Mouse (Mus musculus) hindbrain, embryonic 14.5 days (tissue): ENCODE measurements around the gene Akap6. TPM values are rescaled to one million over a fixed set of nuclear protein-coding genes. Genes with fewer than 3 reads are reported as not detected.

Experiments
- ATAC-seq: fragments of 200-750 bp; cut with Nextera tagmentation; 2 replicates; pipeline ENCODE4 v1.8.0; 2017; ENCODE audit warnings: moderate number of reproducible peaks, mild to moderate bottlenecking, moderate TSS enrichment, moderate library complexity; ENCODE audit not compliant: low FRiP score
- DNase-seq: peaks from one replicate; pipeline ENCODE4 v3.0.0-alpha.2; 2015; ENCODE audit warnings: low spot score
- H3K27ac ChIP-seq: fragments of 300-500 bp; sonication (generic); 2 replicates; pipeline ENCODE4 v1.5.1; 2014; ENCODE audit warnings: mild to moderate bottlenecking, moderate library complexity
- H3K27me3 ChIP-seq: fragments of 300-500 bp; sonication (generic); 2 replicates; pipeline ENCODE4 v1.6.1; 2014; ENCODE audit warnings: mild to moderate bottlenecking, low read length, mixed read lengths; ENCODE audit not compliant: control insufficient read depth, insufficient read depth
- H3K36me3 ChIP-seq: fragments of 300-500 bp; sonication (generic); replicated peaks from 2 replicates; pipeline ENCODE4 v1.6.1; 2014; ENCODE audit not compliant: control insufficient read depth, insufficient read depth
- H3K4me1 ChIP-seq: fragments of 300-500 bp; sonication (generic); replicated peaks from 2 replicates; pipeline ENCODE4 v1.6.1; 2014; ENCODE audit warnings: antibody characterized with exemption, low read length, mixed read lengths; ENCODE audit not compliant: control insufficient read depth, insufficient read depth
- H3K4me2 ChIP-seq: fragments of 300-500 bp; sonication (generic); replicated peaks from 2 replicates; pipeline ENCODE4 v1.6.1; 2014; ENCODE audit warnings: mild to moderate bottlenecking, moderate library complexity
- H3K4me3 ChIP-seq: fragments of 300-500 bp; sonication (generic); replicated peaks from 2 replicates; pipeline ENCODE4 v1.5.1; 2014; ENCODE audit warnings: mild to moderate bottlenecking, low read length
- H3K9ac ChIP-seq: fragments of 300-500 bp; sonication (generic); 2 replicates; pipeline ENCODE4 v1.6.1; 2014
- H3K9me3 ChIP-seq: fragments of 300-500 bp; sonication (generic); 2 replicates; pipeline ENCODE4 v1.6.1; 2016; ENCODE audit warnings: low read length; ENCODE audit not compliant: control insufficient read depth
- WGBS: fragments of 180-500 bp; shearing (Covaris S2); extraction: QIAGEN DNeasy Blood & Tissue Kit; methylation state at CpG from one replicate; pipeline ENCODE4 v1.1.7; 2014; 5-methylcytosine and 5-hydroxymethylcytosine counted together
- polyA plus RNA-seq: library from polyadenylated mRNA; unstranded; fragments of >200 nt; fragmentation: Nextera tagmentation; extraction: Ambion mirVana; gene quantifications from 2 replicates; pipeline ENCODE4 v1.2.1, GENCODE M21; 2014

The Akap6 gene
- polyA plus RNA-seq, 1 experiment from 2014 or later, result 39.0 TPM

- ATAC-seq (no peak), DNase-seq (no peak)
- Histone ChIP-seq H3K9me3 (no peaks in the 10 kb centered on the region), H3K4me1 (no peaks in the 10 kb centered on the region), H3K9ac (no peak overlapping the region), H3K36me3 (0 out of 2 replicates have a peak, but pooled peaks cover 4% of the 10 kb centered on the region), H3K4me2 (no peak overlapping the region), H3K27me3 (no peaks in the 10 kb centered on the region), H3K27ac (no peak overlapping the region), H3K4me3 (no peak overlapping the region)
- WGBS, result 52% methylated on average over 3 of the region's 3 CpGs
Measured at GRCm38 (mm10) chr12:52957587-52957986, 258.4 kb downstream of the Akap6 start.

DNA sequence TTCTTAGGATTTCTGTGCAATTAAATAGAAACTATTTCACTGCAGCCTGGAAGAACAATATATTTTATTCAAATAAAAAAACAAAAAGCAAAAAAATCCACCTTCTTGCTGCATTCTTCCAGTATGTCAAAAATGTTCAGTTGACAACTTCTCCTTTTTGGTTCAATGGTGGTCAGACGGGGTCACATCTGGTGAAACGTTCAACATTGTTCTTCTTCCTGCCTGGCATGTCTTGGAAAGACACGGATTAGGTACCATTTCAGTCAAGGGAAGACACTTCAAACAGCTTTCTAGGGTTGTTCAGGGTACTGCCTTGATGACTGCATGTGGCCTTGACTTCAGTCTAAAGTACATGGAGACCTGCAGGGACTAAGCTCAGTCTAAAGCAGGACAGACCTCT lies 258.8 kb downstream of the Akap6 start:
- 43% methylated on average over 3 of the region's 3 CpGs for WGBS
- Histone ChIP-seq H3K27ac (no peak overlapping the region), H3K4me1 (no peaks in the 10 kb centered on the region), H3K27me3 (no peaks in the 10 kb centered on the region), H3K36me3 (0 out of 2 replicates have a peak, but pooled peaks cover 2% of the 10 kb centered on the region), H3K9ac (no peak overlapping the region), H3K4me3 (no peak overlapping the region), H3K9me3 (no peaks in the 10 kb centered on the region), H3K4me2 (no peak overlapping the region)
- no peak for ATAC-seq
- DNase-seq, result no peak

- H3K4me1 ChIP-seq, result 0 out of 2 replicates have a peak, but pooled peaks cover 14% of the 10 kb centered on the region
- H3K9ac ChIP-seq, result no peak overlapping the region
- no peaks in the 10 kb centered on the region for H3K36me3 ChIP-seq
- no peak overlapping the region for H3K4me2 ChIP-seq
- ATAC-seq, result no peak
- no peak for DNase-seq
- 74% methylated on average over 6 of the region's 6 CpGs for WGBS
- H3K4me3 ChIP-seq, result no peak overlapping the region
- H3K27me3 ChIP-seq, result no peaks in the 10 kb centered on the region
- H3K9me3 ChIP-seq, result no peaks in the 10 kb centered on the region
- H3K27ac ChIP-seq, result no peak overlapping the region
Measured at GRCm38 (mm10) chr12:52991745-52992144, 292.6 kb downstream of the Akap6 start.

- Histone ChIP-seq H3K27ac (no peak overlapping the region), H3K4me3 (no peak overlapping the region), H3K36me3 (peaks cover 10% of the 10 kb centered on the region; the same call in 1 of the 2 replicates), H3K4me2 (no peak overlapping the region), H3K9ac (no peak overlapping the region), H3K4me1 (0 out of 2 replicates have a peak, but pooled peaks cover 3% of the 10 kb centered on the region), H3K27me3 (no peaks in the 10 kb centered on the region), H3K9me3 (no peaks in the 10 kb centered on the region)
- ATAC-seq (no peak), DNase-seq (no peak)
- 18% methylated on average over 3 of the region's 3 CpGs for WGBS
Measured at GRCm38 (mm10) chr12:53012336-53012735, 313.2 kb downstream of the Akap6 start.

- Histone ChIP-seq H3K36me3 (peaks cover 10% of the 10 kb centered on the region; the same call in 1 of the 2 replicates), H3K27ac (no peak overlapping the region), H3K4me1 (0 out of 2 replicates have a peak, but pooled peaks cover 3% of the 10 kb centered on the region), H3K4me3 (no peak overlapping the region), H3K27me3 (no peaks in the 10 kb centered on the region), H3K9me3 (no peaks in the 10 kb centered on the region), H3K4me2 (no peak overlapping the region), H3K9ac (no peak overlapping the region)
- 93% methylated on average over 6 of the region's 6 CpGs for WGBS
- no peak for ATAC-seq
- DNase-seq, result no peak
Measured at GRCm38 (mm10) chr12:53014539-53014938, 315.4 kb downstream of the Akap6 start.

GRCm38 (mm10) chr12:53024575-53025246 lies 325.5 kb downstream of the Akap6 start:
- Histone ChIP-seq H3K9me3 (no peaks in the 10 kb centered on the region), H3K27ac (no peak overlapping the region), H3K27me3 (no peaks in the 10 kb centered on the region), H3K36me3 (0 out of 2 replicates have a peak, but pooled peaks cover 3% of the 10 kb centered on the region), H3K4me1 (peaks cover 8% of the 10 kb centered on the region), H3K4me2 (no peak overlapping the region), H3K4me3 (no peak overlapping the region), H3K9ac (no peak overlapping the region)
- WGBS, result 62% methylated on average over 9 of the region's 9 CpGs
- ATAC-seq, result no peak
- no peak for DNase-seq

DNA sequence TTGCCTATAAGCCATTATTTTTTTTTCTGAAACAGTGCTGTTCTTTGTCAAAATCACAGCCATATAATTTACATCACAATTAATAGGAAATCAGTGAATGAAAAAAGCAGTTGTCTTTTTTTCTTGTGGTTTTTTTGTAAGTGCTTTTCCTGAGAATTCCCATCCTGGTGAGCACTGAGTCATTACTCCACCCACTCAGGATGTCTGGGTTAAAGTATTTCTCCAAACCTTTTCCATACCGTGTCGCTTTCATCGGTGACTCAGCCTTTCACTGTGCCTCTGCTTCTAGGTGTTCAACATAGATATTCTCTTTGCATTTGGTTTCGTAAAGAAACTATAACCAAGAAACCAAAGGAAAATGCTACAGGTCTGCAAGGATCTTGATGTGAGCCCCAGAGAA lies 328.1 kb downstream of the Akap6 start:
- Histone ChIP-seq H3K4me1 (peaks cover 8% of the 10 kb centered on the region), H3K9ac (no peak overlapping the region), H3K4me2 (no peak overlapping the region), H3K9me3 (no peaks in the 10 kb centered on the region), H3K36me3 (0 out of 2 replicates have a peak, but pooled peaks cover 4% of the 10 kb centered on the region), H3K27me3 (no peaks in the 10 kb centered on the region), H3K27ac (no peak overlapping the region), H3K4me3 (no peak overlapping the region)
- ATAC-seq (no peak), DNase-seq (no peak)
- 87% methylated on average over 4 of the region's 4 CpGs for WGBS

DNA sequence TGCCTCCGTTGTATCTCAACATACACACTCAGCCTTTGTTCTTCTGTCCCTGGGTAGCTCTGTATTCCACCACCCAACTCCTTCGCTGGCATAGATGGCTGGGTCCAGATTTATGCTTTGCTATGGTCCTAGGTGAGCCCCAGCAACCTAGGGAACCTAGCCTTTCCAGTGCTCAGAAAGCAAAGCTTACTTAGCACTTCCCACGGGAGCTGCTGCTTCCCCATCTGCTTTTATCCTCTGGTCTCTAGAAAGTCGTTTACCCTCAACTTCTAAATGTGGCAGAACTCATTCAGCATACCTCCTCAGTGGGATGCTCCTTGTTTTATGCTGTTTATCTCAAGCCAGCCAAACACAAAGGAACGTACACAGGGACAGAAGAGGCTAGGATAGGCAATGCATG lies 329.7 kb downstream of the Akap6 start:
- ATAC-seq (no peak), DNase-seq (no peak)
- Histone ChIP-seq H3K4me2 (no peak overlapping the region), H3K9me3 (no peaks in the 10 kb centered on the region), H3K9ac (no peak overlapping the region), H3K4me1 (peaks cover 19% of the 10 kb centered on the region), H3K4me3 (no peak overlapping the region), H3K27ac (no peak overlapping the region), H3K36me3 (0 out of 2 replicates have a peak, but pooled peaks cover 4% of the 10 kb centered on the region), H3K27me3 (no peaks in the 10 kb centered on the region)
- WGBS, result 59% methylated on average over 5 of the region's 5 CpGs

DNA sequence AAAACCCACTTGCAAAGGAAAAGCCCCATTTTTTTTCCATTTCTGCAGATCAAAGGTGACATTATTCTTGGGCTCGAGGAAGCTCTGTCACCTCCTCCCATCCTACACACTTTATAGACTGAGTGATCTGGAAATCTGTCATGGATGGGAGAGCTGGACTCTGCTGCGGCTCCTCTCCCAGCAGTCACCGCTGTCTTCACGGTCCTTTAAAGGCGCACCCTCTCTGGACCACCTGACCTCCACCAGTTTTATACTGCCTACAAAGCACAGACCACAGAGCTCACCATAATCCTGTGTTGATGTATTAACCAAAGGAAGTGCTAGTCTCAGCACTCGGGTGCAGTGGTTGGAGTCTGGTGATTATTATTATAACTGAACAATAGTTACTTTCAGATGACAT lies 330.7 kb downstream of the Akap6 start:
- ATAC-seq (no peak), DNase-seq (no peak)
- no peak overlapping the region for H3K4me3 ChIP-seq
- H3K4me1 ChIP-seq, result peaks cover 22% of the 10 kb centered on the region
- H3K36me3 ChIP-seq, result 0 out of 2 replicates have a peak, but pooled peaks cover 4% of the 10 kb centered on the region
- no peak overlapping the region for H3K9ac ChIP-seq
- 59% methylated on average over 6 of the region's 6 CpGs for WGBS
- H3K27ac ChIP-seq, result no peak overlapping the region
- H3K4me2 ChIP-seq, result no peak overlapping the region
- no peaks in the 10 kb centered on the region for H3K9me3 ChIP-seq
- H3K27me3 ChIP-seq, result no peaks in the 10 kb centered on the region
